Mouse (Mus musculus): ENCODE data around the gene Gmfg.

The Gmfg gene

GRCm38 (mm10) chr7:28482854-28483253 is 45.6 kb downstream of the Gmfg start:
- DNase-seq (ENCODE audit: low read depth, low spot score): no peak

- DNase-seq (ENCODE audit: low read depth, low spot score): peak; percentile 83
These were observed 46.9 kb downstream of the Gmfg start for GRCm38 (mm10) chr7:28484192-28484591.

- DNase-seq (ENCODE audit: low read depth, low spot score): peak; percentile 93
These were observed 50.8 kb downstream of the Gmfg start for GRCm38 (mm10) chr7:28488030-28488491.

GRCm38 (mm10) chr7:28490410-28490809 is 53.2 kb downstream of the Gmfg start:
- peak; percentile 98 for DNase-seq (ENCODE audit: low read depth, low spot score)

- DNase-seq (ENCODE audit: low read depth, low spot score): peak; percentile 75
These were observed 53.7 kb downstream of the Gmfg start for GRCm38 (mm10) chr7:28490903-28491302.

GRCm38 (mm10) chr7:28492310-28492709 is 55.1 kb downstream of the Gmfg start:
- peak; percentile 97 for DNase-seq (ENCODE audit: low read depth, low spot score)

GRCm38 (mm10) chr7:28495426-28495825 is 58.2 kb downstream of the Gmfg start:
- no peak for DNase-seq (ENCODE audit: low read depth, low spot score)
